In the genomic region with DNA sequence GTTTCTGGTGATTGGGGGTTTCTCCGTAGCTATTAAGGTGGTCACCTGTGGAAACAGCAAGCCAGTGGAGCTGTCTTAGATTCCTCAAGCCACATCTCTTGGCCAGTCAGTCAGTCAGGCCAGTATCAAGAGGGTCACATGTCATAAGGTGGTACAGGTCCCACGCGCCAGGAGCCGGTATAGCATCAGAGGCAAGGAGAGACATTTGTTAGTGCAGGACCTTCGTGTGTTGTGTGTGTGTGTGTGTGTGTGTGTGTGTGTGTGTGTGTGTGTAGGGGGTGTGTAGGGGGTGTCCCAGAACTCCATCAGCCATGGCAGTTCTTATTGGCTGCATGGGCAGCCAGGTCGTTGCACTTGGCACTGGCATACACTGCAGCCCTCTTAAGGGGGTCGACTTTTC, we compare ENCODE assay signal across 8 mouse cellular contexts. TPM values are rescaled to one million over a fixed set of nuclear protein-coding genes. Genes with fewer than 3 reads are reported as not detected.
A peak's percentile ranks its signal among the peaks of the same experiment; 100 is the strongest.
DNase-seq lines count a peak whose midpoint lies in the region; ATAC-seq and TF ChIP-seq lines count a peak whose summit lies in the region.

No protein-coding gene starts in this region.

- 0 out of 2 replicates have a peak overlapping the region, but pooled peaks have one; percentile 10 for H3K27ac ChIP-seq in lung, embryonic 14.5 days (ENCODE audit: low read depth)
- no peak overlapping the region for H3K27ac ChIP-seq in forebrain, embryonic 11.5 days (ENCODE audit: low read depth, low read length)
- H3K27ac ChIP-seq in limb, embryonic 11.5 days (replicated peaks; ENCODE audit: low read depth, low read length) = no peak overlapping the region
- no peak overlapping the region for H3K27ac ChIP-seq in olfactory bulb, adult 2 months (ENCODE audit: insufficient read depth, low read depth, low read length)

- H3K9me3 ChIP-seq in lung, embryonic 14.5 days (ENCODE audit: low read depth, low read length) = no peaks in the 10 kb centered on the region
- no peaks in the 10 kb centered on the region for H3K9me3 ChIP-seq in forebrain, embryonic 11.5 days (ENCODE audit: control insufficient read depth, low read length)
- H3K9me3 ChIP-seq in limb, embryonic 11.5 days (ENCODE audit: control insufficient read depth, low read length) = no peaks in the 10 kb centered on the region

- H3K4me2 ChIP-seq in lung, embryonic 14.5 days = peak overlapping the region; percentile 80
- peak overlapping the region; percentile 50 for H3K4me2 ChIP-seq in forebrain, embryonic 11.5 days (ENCODE audit: low read depth, low read length, severe bottlenecking)
- peak overlapping the region; percentile 37 for H3K4me2 ChIP-seq in limb, embryonic 11.5 days (ENCODE audit: low read depth, severe bottlenecking)

- WGBS in lung, embryonic 14.5 days = 71% methylated on average over 7 of the region's 7 CpGs
- 88% methylated on average over 7 of the region's 7 CpGs for WGBS in forebrain, embryonic 11.5 days
- 89% methylated on average over 7 of the region's 7 CpGs for WGBS in limb, embryonic 11.5 days
- 65% methylated on average over 7 of the region's 7 CpGs for WGBS in olfactory bulb, adult 2 months

- no peaks in the 10 kb centered on the region for H3K27me3 ChIP-seq in lung, embryonic 14.5 days (ENCODE audit: insufficient read depth, low read length)
- no peaks in the 10 kb centered on the region for H3K27me3 ChIP-seq in forebrain, embryonic 11.5 days (ENCODE audit: control insufficient read depth, insufficient read depth, low read length)
- H3K27me3 ChIP-seq in limb, embryonic 11.5 days (ENCODE audit: control insufficient read depth, insufficient read depth, low read length) = no peaks in the 10 kb centered on the region

- no peak for TF ChIP-seq POLR2A in olfactory bulb, adult 2 months (IDR thresholded peaks at IDR 0.05; ENCODE audit: insufficient read depth, low read depth, low read length)

- no peak for DNase-seq in lung, embryonic 14.5 days
- no peak for DNase-seq in lung, adult 18-20 months
- DNase-seq in forebrain, embryonic 11.5 days (ENCODE audit: low spot score) = no peak
- DNase-seq in limb, embryonic 11.5 days (ENCODE audit: low spot score) = no peak
- DNase-seq in urinary bladder, postnatal 4 days (ENCODE audit: low spot score in 2 of 2) = no peak
- DNase-seq in T-cell, adult 2 months (ENCODE audit: low spot score) = no peak
- DNase-seq in embryo, embryonic 9.5 days (ENCODE audit: extremely low spot score) = no peak

- no peaks in the 10 kb centered on the region for H3K36me3 ChIP-seq in lung, embryonic 14.5 days (ENCODE audit: insufficient read depth)
- H3K36me3 ChIP-seq in forebrain, embryonic 11.5 days (ENCODE audit: control insufficient read depth, insufficient read depth, low read length) = no peaks in the 10 kb centered on the region
- H3K36me3 ChIP-seq in limb, embryonic 11.5 days (ENCODE audit: control insufficient read depth, insufficient read depth, low read length) = no peaks in the 10 kb centered on the region

- no peak overlapping the region for H3K9ac ChIP-seq in lung, embryonic 14.5 days
- no peak overlapping the region for H3K9ac ChIP-seq in forebrain, embryonic 11.5 days (ENCODE audit: low read length)
- H3K9ac ChIP-seq in limb, embryonic 11.5 days (ENCODE audit: low read length) = no peak overlapping the region

- H3K4me1 ChIP-seq in lung, embryonic 14.5 days (ENCODE audit: insufficient read depth) = peaks cover 19% of the 10 kb centered on the region; the same call in 1 of the 2 replicates
- peaks cover 2% of the 10 kb centered on the region; the same call in 1 of the 2 replicates for H3K4me1 ChIP-seq in forebrain, embryonic 11.5 days (replicated peaks; ENCODE audit: control insufficient read depth, insufficient read depth, low read length)
- H3K4me1 ChIP-seq in limb, embryonic 11.5 days (ENCODE audit: control insufficient read depth, insufficient read depth, low read length) = peaks cover 6% of the 10 kb centered on the region
- peaks cover 40% of the 10 kb centered on the region for H3K4me1 ChIP-seq in olfactory bulb, adult 2 months (ENCODE audit: control insufficient read depth, insufficient read depth, low read length)

- no peak for ATAC-seq in lung, embryonic 14.5 days (ENCODE audit: insufficient read depth)
- ATAC-seq in forebrain, embryonic 11.5 days (replicated peaks; ENCODE audit: low FRiP score) = no peak
- ATAC-seq in limb, embryonic 11.5 days (ENCODE audit: insufficient number of reproducible peaks, low FRiP score, low TSS enrichment, low read depth) = no peak

- no peak for TF ChIP-seq CTCF in lung, embryonic 14.5 days (IDR thresholded peaks at IDR 0.05; ENCODE audit: low read depth)
- no peak for TF ChIP-seq CTCF in olfactory bulb, adult 2 months (IDR thresholded peaks at IDR 0.05; ENCODE audit: insufficient read depth, low read depth, low read length)

- peak overlapping the region; percentile 96 for H3K4me3 ChIP-seq in lung, embryonic 14.5 days (ENCODE audit: low read depth, low read length)
- H3K4me3 ChIP-seq in forebrain, embryonic 11.5 days (ENCODE audit: low read depth, low read length) = no peak overlapping the region
- H3K4me3 ChIP-seq in limb, embryonic 11.5 days (ENCODE audit: low read depth, low read length) = peak overlapping the region; percentile 79; the same call in 1 of the 2 replicates
- H3K4me3 ChIP-seq in olfactory bulb, adult 2 months (ENCODE audit: insufficient read depth, low read depth, low read length) = peak overlapping the region; percentile 25

RNA-seq across cellular contexts. Expression of a gene that starts 1.3 kb away (rescaled TPM):
- polyA plus RNA-seq in lung, embryonic 14.5 days (2014; fragmentation: Nextera tagmentation; extraction: Ambion mirVana) = 12.9 and 13.3 TPM in 2 replicates
- polyA plus RNA-seq in forebrain, embryonic 11.5 days (2014; fragmentation: Nextera tagmentation; extraction: Ambion mirVana) = 11.0 and 11.5 TPM in 2 replicates
- 11.9 and 12.9 TPM in 2 replicates for polyA plus RNA-seq in limb, embryonic 11.5 days (2014; fragmentation: Nextera tagmentation; extraction: Ambion mirVana)
- not detected in 2 replicates for polyA plus RNA-seq in olfactory bulb, adult 2 months (2012; ENCODE audit: insufficient read depth, insufficient read length, low replicate concordance, missing spikeins)

RNA-seq across cellular contexts. Expression of a gene that starts 3.0 kb away (rescaled TPM):
- 1.4 and 1.7 TPM in 2 replicates for polyA plus RNA-seq in lung, embryonic 14.5 days (2014; fragmentation: Nextera tagmentation; extraction: Ambion mirVana)
- 1.4 and 1.6 TPM in 2 replicates for polyA plus RNA-seq in forebrain, embryonic 11.5 days (2014; fragmentation: Nextera tagmentation; extraction: Ambion mirVana)
- polyA plus RNA-seq in limb, embryonic 11.5 days (2014; fragmentation: Nextera tagmentation; extraction: Ambion mirVana) = 1.2 and 1.3 TPM in 2 replicates
- polyA plus RNA-seq in olfactory bulb, adult 2 months (2012; ENCODE audit: insufficient read depth, insufficient read length, low replicate concordance, missing spikeins) = not detected in 2 replicates

RNA-seq across cellular contexts. Expression of a gene that starts 23.1 kb away (rescaled TPM):
- not detected in 2 replicates for polyA plus RNA-seq in lung, embryonic 14.5 days (2014; fragmentation: Nextera tagmentation; extraction: Ambion mirVana)
- not detected in 2 replicates for polyA plus RNA-seq in forebrain, embryonic 11.5 days (2014; fragmentation: Nextera tagmentation; extraction: Ambion mirVana)
- polyA plus RNA-seq in limb, embryonic 11.5 days (2014; fragmentation: Nextera tagmentation; extraction: Ambion mirVana) = not detected in 2 replicates
- not detected in 2 replicates for polyA plus RNA-seq in olfactory bulb, adult 2 months (2012; ENCODE audit: insufficient read depth, insufficient read length, low replicate concordance, missing spikeins)

RNA-seq across cellular contexts. Expression of a gene that starts 25.5 kb away (rescaled TPM):
- polyA plus RNA-seq in lung, embryonic 14.5 days (2014; fragmentation: Nextera tagmentation; extraction: Ambion mirVana) = 1.1 TPM in 2 replicates
- 0.19 and 0.24 TPM in 2 replicates for polyA plus RNA-seq in forebrain, embryonic 11.5 days (2014; fragmentation: Nextera tagmentation; extraction: Ambion mirVana)
- polyA plus RNA-seq in limb, embryonic 11.5 days (2014; fragmentation: Nextera tagmentation; extraction: Ambion mirVana) = 0.20 and 0.27 TPM in 2 replicates
- not detected in 2 replicates for polyA plus RNA-seq in olfactory bulb, adult 2 months (2012; ENCODE audit: insufficient read depth, insufficient read length, low replicate concordance, missing spikeins)

RNA-seq across cellular contexts. Expression of a gene that starts 36.7 kb away (rescaled TPM):
- 9.5 and 10.8 TPM in 2 replicates for polyA plus RNA-seq in lung, embryonic 14.5 days (2014; fragmentation: Nextera tagmentation; extraction: Ambion mirVana)
- polyA plus RNA-seq in forebrain, embryonic 11.5 days (2014; fragmentation: Nextera tagmentation; extraction: Ambion mirVana) = 14.4 and 14.5 TPM in 2 replicates
- polyA plus RNA-seq in limb, embryonic 11.5 days (2014; fragmentation: Nextera tagmentation; extraction: Ambion mirVana) = 13.4 and 15.2 TPM in 2 replicates
- polyA plus RNA-seq in olfactory bulb, adult 2 months (2012; ENCODE audit: insufficient read depth, insufficient read length, low replicate concordance, missing spikeins) = not detected in 2 replicates
